Mouse (Mus musculus) left cerebral cortex, adult 8-10 months (tissue): Measurements from ENCODE around the gene Olfr1150-ps1. TPM values are rescaled to one million over a fixed set of nuclear protein-coding genes. Genes with fewer than 3 reads are reported as not detected.

ENCODE experiments used
- DNase-seq, 2 experiments: peaks; one replicate each; pipeline ENCODE4 v3.0.0; 2022; ENCODE audit warnings: low spot score in 2 of 2
- total RNA-seq, 4 experiments: library from RNA; stranded (reverse); gene quantifications; 2 replicates each; pipeline ENCODE4 v1.2.4; 2022

Olfr1150-ps1 gene
- total RNA-seq, result not detected

GRCm38 (mm10) chr2:87843693-87844092 lies at the start of gene Olfr1150-ps1:
TSS of gene Olfr1150-ps1 (plus strand) at chr2:87843993.
- DNase-seq, result no peak

- DNase-seq, result no peak
These were observed 43.5 kb upstream of the Olfr1150-ps1 start, which contains the start of gene Olfr1143 for GRCm38 (mm10) chr2:87800292-87800691. TSS of gene Olfr1143 (plus strand) at chr2:87800592.

- no peak for DNase-seq
These were observed 34.3 kb upstream of the Olfr1150-ps1 start, which contains the start of gene Olfr1145 for GRCm38 (mm10) chr2:87809522-87809921. TSS of gene Olfr1145 (plus strand) at chr2:87809822.

- no peak for DNase-seq
These were observed 13.6 kb upstream of the Olfr1150-ps1 start, which contains the start of gene Olfr1148 for GRCm38 (mm10) chr2:87830233-87830632. TSS of gene Olfr1148 (plus strand) at chr2:87830533.

DNA sequence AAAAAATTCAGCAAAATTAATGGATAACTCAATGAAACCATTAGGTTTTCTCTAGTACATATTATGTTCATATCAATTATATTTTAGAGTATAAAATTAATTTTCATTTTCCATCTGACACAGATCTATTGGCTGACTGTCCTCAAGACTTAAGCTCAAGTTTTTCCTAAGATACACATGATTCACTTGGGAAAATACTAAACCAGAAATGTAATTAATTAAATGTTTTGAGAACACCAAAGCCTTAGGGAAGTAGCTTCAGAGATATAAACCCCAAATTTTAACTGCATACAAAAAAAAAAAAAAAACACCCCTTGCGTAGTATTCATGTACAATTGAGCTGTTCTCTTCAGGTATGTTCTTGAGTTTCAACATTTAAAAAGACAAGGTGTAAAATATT lies 11.8 kb downstream of the Olfr1150-ps1 start, which contains the start of gene Olfr1151:
Gene Olfr1151 (plus strand): TSS at position 301 of the 400 bp plus-strand sequence.
- no peak for DNase-seq

DNA sequence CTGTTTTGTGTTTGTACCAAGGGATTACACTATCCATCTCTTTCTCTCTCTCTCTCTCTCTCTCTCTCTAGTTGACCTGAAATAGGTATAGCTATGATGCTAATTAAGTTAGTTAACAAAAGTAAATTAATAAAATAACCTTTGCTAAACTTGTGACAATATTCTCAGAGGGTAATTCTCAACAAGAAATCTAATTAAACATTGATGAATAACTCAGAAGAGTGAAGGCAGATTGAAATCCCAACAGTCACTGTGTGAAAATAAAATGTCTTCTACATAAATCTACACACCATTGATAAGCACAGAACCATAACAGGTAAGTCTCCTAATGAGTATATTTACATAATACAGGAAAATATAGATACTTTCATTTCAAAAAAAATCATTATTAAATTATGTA lies 22.4 kb downstream of the Olfr1150-ps1 start, which contains the start of gene Olfr1152:
Gene Olfr1152 (plus strand): TSS at position 301 of the 400 bp plus-strand sequence.
- no peak for DNase-seq

DNA sequence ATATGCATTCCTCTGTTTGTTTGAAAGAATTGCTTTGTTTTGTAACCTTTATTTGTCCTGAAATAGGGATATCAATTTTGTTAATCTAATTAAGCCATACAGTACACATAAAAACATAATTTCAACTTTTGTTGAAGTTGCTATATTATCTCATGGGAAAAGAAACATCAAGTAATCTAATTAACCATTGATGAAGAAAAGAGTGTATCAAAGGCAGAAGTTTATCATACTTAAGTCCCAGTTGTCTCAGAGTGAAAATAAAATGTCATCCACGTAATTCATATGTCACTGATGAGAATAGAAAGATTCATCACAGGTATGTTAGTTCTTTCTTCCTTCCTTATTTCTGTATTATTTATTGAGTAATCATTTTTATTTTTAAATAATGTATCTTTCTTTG lies 50.9 kb downstream of the Olfr1150-ps1 start, which contains the start of gene Olfr1153:
Gene Olfr1153 (plus strand): TSS at position 301 of the 400 bp plus-strand sequence.
- no peak for DNase-seq

Other genes starting within 250 kb of the Olfr1150-ps1 start
- not detected for gene Olfr1130, start 237.8 kb upstream of the Olfr1150-ps1 start, total RNA-seq
- not detected for gene Olfr1131, start 216.9 kb upstream of the Olfr1150-ps1 start, total RNA-seq
- not detected for gene Olfr1132, start 206.5 kb upstream of the Olfr1150-ps1 start, total RNA-seq
- gene Olfr1133, start 196.6 kb upstream of the Olfr1150-ps1 start, total RNA-seq, result not detected
- gene Olfr1134, start 185.5 kb upstream of the Olfr1150-ps1 start, total RNA-seq, result not detected
- not detected for gene Olfr1135, start 170.3 kb upstream of the Olfr1150-ps1 start, total RNA-seq
- not detected for gene Olfr1136, start 150.0 kb upstream of the Olfr1150-ps1 start, total RNA-seq
- gene Olfr1137, start 130.8 kb upstream of the Olfr1150-ps1 start, total RNA-seq, result not detected
- not detected for gene Olfr1138, start 104.0 kb upstream of the Olfr1150-ps1 start, total RNA-seq
- not detected for gene Olfr1140, start 100.2 kb upstream of the Olfr1150-ps1 start, total RNA-seq
- not detected for gene Olfr1141, start 90.0 kb upstream of the Olfr1150-ps1 start, total RNA-seq
- not detected for gene Olfr152, start 64.5 kb upstream of the Olfr1150-ps1 start, total RNA-seq
- gene Olfr1143, start 43.4 kb upstream of the Olfr1150-ps1 start, total RNA-seq, result not detected
- not detected for gene Olfr1145, start 34.2 kb upstream of the Olfr1150-ps1 start, total RNA-seq
- not detected for gene Olfr1148, start 13.5 kb upstream of the Olfr1150-ps1 start, total RNA-seq
- gene Olfr1151, start 11.9 kb downstream of the Olfr1150-ps1 start, total RNA-seq, result not detected
- not detected for gene Olfr1152, start 22.5 kb downstream of the Olfr1150-ps1 start, total RNA-seq
- not detected for gene Olfr1153, start 51.0 kb downstream of the Olfr1150-ps1 start, total RNA-seq
- gene Olfr1154, start 61.2 kb downstream of the Olfr1150-ps1 start, total RNA-seq, result not detected
- gene Olfr1155, start 101.1 kb downstream of the Olfr1150-ps1 start, total RNA-seq, result not detected
- under 1 TPM in 3 of 4 experiments, not detected in 1; 0.14 to 0.23 (median 0.22) TPM for gene Olfr1156, start 109.1 kb downstream of the Olfr1150-ps1 start, total RNA-seq
- gene Olfr1157, start 124.3 kb downstream of the Olfr1150-ps1 start, total RNA-seq, result not detected
- not detected for gene Olfr74, start 130.7 kb downstream of the Olfr1150-ps1 start, total RNA-seq
- gene Olfr1158, start 146.1 kb downstream of the Olfr1150-ps1 start, total RNA-seq, result not detected
- gene Olfr1160, start 164.3 kb downstream of the Olfr1150-ps1 start, total RNA-seq, result not detected
- not detected for gene Olfr1161, start 178.8 kb downstream of the Olfr1150-ps1 start, total RNA-seq
- gene Olfr73, start 193.7 kb downstream of the Olfr1150-ps1 start, total RNA-seq, result not detected
- not detected for gene Olfr1162, start 207.1 kb downstream of the Olfr1150-ps1 start, total RNA-seq
- not detected for gene Olfr1163, start 227.8 kb downstream of the Olfr1150-ps1 start, total RNA-seq
- not detected for gene Olfr1164, start 250.0 kb downstream of the Olfr1150-ps1 start, total RNA-seq